Mouse (Mus musculus): Measurements from ENCODE around the gene Ranbp3.

DNA sequence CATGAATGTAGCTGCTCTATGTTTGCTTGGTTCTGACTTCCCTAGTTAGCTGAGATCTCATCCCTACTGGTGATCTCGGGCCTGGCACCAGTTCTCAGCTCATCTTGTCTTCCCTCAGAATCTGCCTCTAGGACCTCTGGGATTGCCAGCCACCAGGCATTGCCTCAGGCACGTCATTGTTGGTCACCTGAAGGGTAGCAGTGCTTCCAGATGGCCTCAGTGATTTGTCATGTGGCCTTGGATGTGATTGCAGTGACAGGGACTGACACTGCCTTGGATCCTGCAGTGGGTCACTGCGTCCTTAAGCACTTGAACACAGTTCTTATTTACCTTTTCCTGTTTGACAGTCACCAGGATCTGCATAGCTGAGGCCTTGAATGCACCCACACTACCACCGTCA lies 8.7 kb downstream of the Ranbp3 start:
- TF ChIP-seq POLR2AphosphoS5 (IDR thresholded peaks at IDR 0.05; ENCODE audit: borderline replicate concordance, low read depth, low read length) (no peak), JUND (IDR thresholded peaks at IDR 0.05; ENCODE audit: low read depth, low read length) (no peak), RCOR1 (IDR thresholded peaks at IDR 0.05; ENCODE audit: low read depth, low read length) (no peak), CHD1 (IDR thresholded peaks at IDR 0.05; ENCODE audit: low read depth, low read length) (no peak), MEF2A (IDR thresholded peaks at IDR 0.05; ENCODE audit: extremely low read depth, insufficient replicate concordance, low read depth, low read length, poor library complexity, severe bottlenecking) (no peak), ZNF384 (IDR thresholded peaks at IDR 0.05; ENCODE audit: low read depth, low read length) (no peak), TAL1 (IDR thresholded peaks at IDR 0.05; ENCODE audit: low read length) (no peak), USF1 (IDR thresholded peaks at IDR 0.05; ENCODE audit: low read depth, low read length) (no peak), UBTF (IDR thresholded peaks at IDR 0.05; ENCODE audit: borderline replicate concordance, insufficient read depth, low read depth, low read length) (no peak)

All from MEL (cell line).